Mouse (Mus musculus): Measurements from ENCODE around the gene Pkd1. TPM values are rescaled to one million over a fixed set of nuclear protein-coding genes. Genes with fewer than 3 reads are reported as not detected.
A peak's percentile ranks its signal among the peaks of the same experiment; 100 is the strongest.

The Pkd1 gene
- polyA plus RNA-seq, 1 experiment from 2014 or later: 24.7 TPM

DNA sequence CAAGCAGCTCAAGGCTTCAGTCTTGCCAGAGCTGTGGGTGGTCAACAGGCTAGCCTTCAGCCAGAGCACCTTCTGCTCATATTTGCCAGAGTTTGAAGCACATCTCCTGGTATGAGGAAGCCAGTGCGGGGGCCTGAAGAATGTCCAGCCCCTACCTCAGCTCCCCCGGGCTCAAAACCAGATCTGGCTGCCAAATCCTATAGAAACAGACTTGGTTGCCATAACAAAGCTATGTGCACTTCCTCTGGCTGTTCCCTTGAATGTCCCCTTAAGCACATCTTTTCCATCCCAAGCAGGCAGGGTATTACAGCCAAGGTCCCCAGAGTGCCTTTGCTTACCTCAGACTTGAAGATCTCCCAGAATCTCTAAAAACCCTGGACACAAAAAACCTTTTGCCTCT, 24.9 kb upstream of the Pkd1 start:
- WGBS: 54% methylated on average over 2 of the region's 2 CpGs
- peaks cover 33% of the 10 kb centered on the region for H3K4me1 ChIP-seq
- 0 out of 2 replicates have a peak, but pooled peaks cover 4% of the 10 kb centered on the region for H3K36me3 ChIP-seq
- no peaks in the 10 kb centered on the region for H3K9me3 ChIP-seq
- no peak for ATAC-seq (ENCODE audit: borderline replicate concordance, extremely low read depth, low FRiP score, low TSS enrichment)
- no peaks in the 10 kb centered on the region for H3K27me3 ChIP-seq
- H3K27ac ChIP-seq: no peak overlapping the region
- 0 out of 2 replicates have a peak overlapping the region, but pooled peaks have one; percentile 14 for H3K9ac ChIP-seq
- no peak overlapping the region for H3K4me3 ChIP-seq
- H3K4me2 ChIP-seq: no peak overlapping the region

DNA sequence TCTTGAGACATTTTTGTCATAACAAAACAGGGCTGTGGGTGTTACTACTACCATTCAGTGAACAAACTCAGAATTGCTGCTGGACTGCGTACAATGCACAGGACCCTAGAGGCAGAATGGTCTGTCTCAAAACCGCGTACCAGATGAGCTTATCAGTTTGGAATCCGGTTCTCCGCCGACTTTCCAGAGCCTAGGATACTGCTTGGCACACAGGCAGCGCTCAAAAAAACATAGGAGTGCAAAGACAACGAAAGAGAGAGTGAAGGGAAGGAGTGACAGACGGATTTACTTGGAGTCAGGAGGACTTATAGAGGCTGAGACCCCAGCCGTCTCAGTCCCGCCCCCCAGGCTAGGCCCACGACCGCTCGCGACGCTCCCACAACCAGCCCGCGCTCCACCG, 22.3 kb upstream of the Pkd1 start:
- Histone ChIP-seq H3K9ac (peak overlapping the region; percentile 84), H3K27me3 (no peaks in the 10 kb centered on the region), H3K4me2 (peak overlapping the region; percentile 64), H3K36me3 (peaks cover 6% of the 10 kb centered on the region; the same call in 1 of the 2 replicates), H3K4me3 (peak overlapping the region; percentile 87), H3K27ac (peak overlapping the region; percentile 79), H3K4me1 (peaks cover 46% of the 10 kb centered on the region), H3K9me3 (no peaks in the 10 kb centered on the region)
- WGBS: 0% methylated on average over 19 of the region's 19 CpGs
- peak; percentile 1; the same call in 1 of the 2 replicates for ATAC-seq (ENCODE audit: borderline replicate concordance, extremely low read depth, low FRiP score, low TSS enrichment)

DNA sequence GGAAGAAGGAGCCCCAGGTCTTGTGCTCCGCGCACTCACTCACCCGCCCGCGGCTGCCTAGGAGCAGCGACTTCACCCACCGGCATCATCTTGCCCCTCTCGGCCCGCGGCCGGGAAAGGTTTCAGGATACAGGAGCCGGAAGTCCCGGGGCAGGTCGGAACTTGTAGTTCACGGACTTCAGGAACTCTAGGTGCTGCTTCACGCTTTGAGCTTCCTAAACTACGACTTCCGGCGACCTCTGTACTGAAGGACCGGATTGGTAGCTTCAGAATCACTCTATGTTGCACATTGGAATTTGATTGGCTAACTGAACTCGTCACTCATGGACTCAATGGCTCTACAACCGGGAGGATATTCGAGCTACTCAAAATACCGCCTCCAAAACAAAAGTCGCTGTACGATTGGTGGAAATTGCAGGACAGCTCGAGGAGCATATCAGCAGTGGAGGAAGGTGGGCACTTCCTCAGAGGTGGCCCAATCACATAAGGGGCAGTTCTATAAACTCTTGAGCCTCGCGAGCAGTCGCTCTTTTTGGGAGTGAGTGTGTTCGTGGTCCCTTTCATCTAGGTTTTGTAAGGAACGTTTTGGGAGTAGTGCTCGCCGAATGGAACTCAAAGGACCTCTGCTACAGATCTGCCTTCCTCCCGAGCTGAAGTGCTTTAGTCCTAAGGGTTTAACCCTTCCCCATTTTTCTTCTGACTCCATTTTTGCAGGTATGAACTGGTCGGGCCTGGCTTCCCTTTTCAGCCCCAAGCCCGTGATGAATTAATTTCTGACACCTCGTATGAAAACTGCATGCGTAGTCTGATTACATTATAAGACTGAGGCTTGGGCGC, 21.7 kb upstream of the Pkd1 start, which contains the start of gene Traf7:
Gene Traf7 (minus strand): TSS at position 216 of the 837 bp plus-strand sequence.
- no peaks in the 10 kb centered on the region for H3K9me3 ChIP-seq
- peaks cover 51% of the 10 kb centered on the region for H3K4me1 ChIP-seq
- under 1% methylated on average over 40 of the region's 40 CpGs for WGBS
- peak within 1 kb of the TSS; percentile 64 for H3K4me2 ChIP-seq
- H3K27ac ChIP-seq: peak within 1 kb of the TSS; percentile 79
- ATAC-seq (ENCODE audit: borderline replicate concordance, extremely low read depth, low FRiP score, low TSS enrichment): peak; percentile 97
- peak within 1 kb of the TSS; percentile 87 for H3K4me3 ChIP-seq
- H3K9ac ChIP-seq: peak within 1 kb of the TSS; percentile 84
- H3K36me3 ChIP-seq: peaks cover 6% of the 10 kb centered on the region; the same call in 1 of the 2 replicates
- no peaks in the 10 kb centered on the region for H3K27me3 ChIP-seq

DNA sequence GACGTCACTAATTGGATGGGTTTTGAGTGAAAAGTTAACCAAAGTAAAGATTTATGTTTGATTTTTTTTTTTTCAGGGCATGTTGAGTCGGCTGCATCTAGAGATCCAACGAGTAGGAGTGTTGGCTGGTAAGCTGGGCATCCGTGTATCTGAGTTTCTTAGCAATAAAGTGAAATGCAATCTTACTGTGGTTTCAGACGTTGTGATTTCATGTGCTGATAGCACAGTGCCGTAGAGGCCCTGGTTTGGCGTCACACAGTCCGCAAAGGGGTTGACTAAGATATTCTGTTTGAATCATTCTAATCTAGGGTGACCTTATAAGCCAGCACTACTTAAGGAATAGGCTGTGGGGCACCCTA, 21.1 kb upstream of the Pkd1 start:
- Histone ChIP-seq H3K27ac (peak overlapping the region; percentile 72), H3K36me3 (peaks cover 6% of the 10 kb centered on the region; the same call in 1 of the 2 replicates), H3K4me2 (peak overlapping the region; percentile 63), H3K9ac (peak overlapping the region; percentile 79), H3K9me3 (no peaks in the 10 kb centered on the region), H3K4me3 (peak overlapping the region; percentile 87), H3K4me1 (peaks cover 57% of the 10 kb centered on the region), H3K27me3 (no peaks in the 10 kb centered on the region)
- ATAC-seq (ENCODE audit: borderline replicate concordance, extremely low read depth, low FRiP score, low TSS enrichment): no peak
- WGBS: 0% methylated on average over 8 of the region's 8 CpGs

GRCm38 (mm10) chr17:24529007-24529451, 20.6 kb upstream of the Pkd1 start:
- WGBS: 1% methylated on average over 4 of the region's 4 CpGs
- ATAC-seq (ENCODE audit: borderline replicate concordance, extremely low read depth, low FRiP score, low TSS enrichment): no peak

GRCm38 (mm10) chr17:24529883-24530282, 19.8 kb upstream of the Pkd1 start:
- no peak for ATAC-seq (ENCODE audit: borderline replicate concordance, extremely low read depth, low FRiP score, low TSS enrichment)
- H3K4me1 ChIP-seq: peaks cover 55% of the 10 kb centered on the region

More at GRCm38 (mm10) chr17:24529007-24529451, 20.6 kb upstream of the Pkd1 start:
- Histone ChIP-seq H3K27ac (peak overlapping the region; percentile 72), H3K9me3 (no peaks in the 10 kb centered on the region), H3K9ac (peak overlapping the region; percentile 79), H3K4me2 (peak overlapping the region; percentile 63), H3K4me3 (peak overlapping the region; percentile 87), H3K27me3 (no peaks in the 10 kb centered on the region), H3K4me1 (peaks cover 57% of the 10 kb centered on the region), H3K36me3 (peaks cover 6% of the 10 kb centered on the region; the same call in 1 of the 2 replicates)

DNA sequence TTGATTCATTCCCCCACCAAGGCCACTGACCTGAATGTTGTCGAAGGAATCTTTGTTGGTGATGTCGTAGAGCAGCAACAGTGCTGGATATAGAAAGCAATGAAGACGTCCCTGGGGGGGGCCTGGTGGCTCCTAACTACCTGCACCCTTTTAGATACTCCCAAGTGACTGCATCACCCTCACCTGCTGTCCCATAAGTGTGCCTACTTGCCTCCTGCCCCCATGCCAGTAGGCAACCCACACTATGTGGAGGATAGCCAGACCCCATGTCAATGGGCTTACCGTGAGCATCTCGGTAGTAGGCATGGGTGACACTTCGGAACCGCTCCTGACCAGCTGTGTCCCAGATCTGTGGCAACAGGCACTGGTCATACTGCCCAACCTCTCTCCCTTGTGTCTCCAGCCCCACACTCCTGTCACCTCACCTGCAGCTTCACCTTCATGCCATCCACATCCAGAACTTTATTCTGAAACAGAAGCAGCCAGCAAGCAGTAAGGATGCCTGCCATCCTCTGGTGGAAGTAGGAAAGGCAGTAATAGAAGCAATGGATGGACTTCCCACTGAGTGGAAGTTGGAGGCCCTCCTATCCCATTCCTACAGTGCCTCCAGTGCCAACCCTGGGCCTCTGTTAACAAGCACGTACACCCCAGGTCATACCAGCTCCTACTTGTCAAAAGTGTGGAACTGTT, 19.1 kb upstream of the Pkd1 start:
- no peaks in the 10 kb centered on the region for H3K27me3 ChIP-seq
- H3K9ac ChIP-seq: peak overlapping the region; percentile 79
- peak overlapping the region; percentile 72; the same call in 1 of the 2 replicates for H3K27ac ChIP-seq
- no peak for ATAC-seq (ENCODE audit: borderline replicate concordance, extremely low read depth, low FRiP score, low TSS enrichment)
- H3K4me2 ChIP-seq: peak overlapping the region; percentile 63
- H3K4me3 ChIP-seq: no peak overlapping the region; the same call in 1 of the 2 replicates
- H3K4me1 ChIP-seq: peaks cover 49% of the 10 kb centered on the region
- no peaks in the 10 kb centered on the region for H3K9me3 ChIP-seq
- peaks cover 6% of the 10 kb centered on the region; the same call in 1 of the 2 replicates for H3K36me3 ChIP-seq
- 33% methylated on average over 8 of the region's 8 CpGs for WGBS

More at GRCm38 (mm10) chr17:24529883-24530282, 19.8 kb upstream of the Pkd1 start:
- H3K36me3 ChIP-seq: peaks cover 6% of the 10 kb centered on the region; the same call in 1 of the 2 replicates
- peak overlapping the region; percentile 72 for H3K27ac ChIP-seq
- 12% methylated on average over 5 of the region's 5 CpGs for WGBS
- H3K27me3 ChIP-seq: no peaks in the 10 kb centered on the region
- H3K9me3 ChIP-seq: no peaks in the 10 kb centered on the region
- H3K4me3 ChIP-seq: peak overlapping the region; percentile 87
- H3K9ac ChIP-seq: peak overlapping the region; percentile 79
- peak overlapping the region; percentile 63 for H3K4me2 ChIP-seq

- Histone ChIP-seq H3K27me3 (no peaks in the 10 kb centered on the region), H3K27ac (no peak overlapping the region), H3K9me3 (no peaks in the 10 kb centered on the region), H3K9ac (peak overlapping the region; percentile 79; the same call in 1 of the 2 replicates), H3K36me3 (peaks cover 6% of the 10 kb centered on the region; the same call in 1 of the 2 replicates), H3K4me3 (no peak overlapping the region), H3K4me2 (no peak overlapping the region), H3K4me1 (peaks cover 43% of the 10 kb centered on the region)
- WGBS: 63% methylated on average over 3 of the region's 3 CpGs
- no peak for ATAC-seq (ENCODE audit: borderline replicate concordance, extremely low read depth, low FRiP score, low TSS enrichment)
Measured at GRCm38 (mm10) chr17:24531064-24531463, 18.6 kb upstream of the Pkd1 start.

- WGBS: 76% methylated on average over 7 of the region's 7 CpGs
- no peak overlapping the region for H3K4me2 ChIP-seq
- ATAC-seq (ENCODE audit: borderline replicate concordance, extremely low read depth, low FRiP score, low TSS enrichment): no peak
- H3K4me3 ChIP-seq: no peak overlapping the region
- H3K9ac ChIP-seq: no peak overlapping the region
- peaks cover 34% of the 10 kb centered on the region for H3K4me1 ChIP-seq
- peaks cover 6% of the 10 kb centered on the region; the same call in 1 of the 2 replicates for H3K36me3 ChIP-seq
- H3K9me3 ChIP-seq: no peaks in the 10 kb centered on the region
- H3K27ac ChIP-seq: no peak overlapping the region
- H3K27me3 ChIP-seq: no peaks in the 10 kb centered on the region
Measured at GRCm38 (mm10) chr17:24532045-24532444, 17.6 kb upstream of the Pkd1 start.

DNA sequence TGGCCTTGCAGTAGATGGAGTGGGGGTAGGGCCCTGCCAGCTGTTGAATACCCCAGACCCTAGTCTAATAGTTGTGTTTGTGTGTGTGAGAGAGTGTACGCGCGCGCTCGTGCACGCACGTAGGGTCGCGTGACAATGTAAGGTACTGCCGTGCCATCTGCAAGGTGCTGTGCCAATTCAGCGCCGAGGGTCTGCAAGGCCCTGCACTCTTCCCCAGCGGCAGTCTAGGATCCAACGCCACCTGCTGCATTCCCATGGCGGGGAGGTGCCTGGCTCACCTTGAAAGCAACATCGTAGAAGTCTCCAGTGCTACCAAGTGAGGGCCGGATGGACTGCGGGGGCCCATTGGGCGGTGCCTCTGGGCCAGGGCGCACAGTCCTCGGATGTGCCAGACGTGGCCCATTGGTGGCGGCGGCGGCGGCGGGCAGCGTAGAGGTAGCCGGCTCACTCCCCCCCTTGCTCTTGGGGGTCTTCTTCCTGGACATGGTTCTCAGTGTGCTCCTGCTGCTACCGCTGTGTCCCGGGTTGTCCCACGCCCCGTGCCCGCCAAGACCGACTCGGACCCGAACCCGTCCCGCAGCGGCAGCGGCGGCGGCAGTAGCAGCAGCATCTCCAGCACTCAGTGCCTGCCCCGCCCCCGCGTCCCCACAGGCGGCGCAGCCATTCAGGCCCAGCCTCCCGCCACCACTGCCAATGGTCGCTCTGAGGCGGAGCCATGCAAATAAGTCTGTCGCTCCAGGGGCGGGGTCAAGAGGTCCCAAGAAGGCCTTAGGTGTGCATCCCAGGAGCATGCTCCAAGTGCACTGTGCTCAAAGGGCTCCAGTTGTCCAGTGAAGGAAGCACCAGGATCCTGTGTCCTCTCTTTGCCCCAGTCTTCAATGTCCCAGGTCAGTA, 16.3 kb upstream of the Pkd1 start:
- peak; percentile 52; the same call in 1 of the 2 replicates for ATAC-seq (ENCODE audit: borderline replicate concordance, extremely low read depth, low FRiP score, low TSS enrichment)
- H3K27me3 ChIP-seq: no peaks in the 10 kb centered on the region
- H3K27ac ChIP-seq: no peak overlapping the region
- 0 out of 2 replicates have a peak overlapping the region, but pooled peaks have one; percentile 22 for H3K9ac ChIP-seq
- H3K9me3 ChIP-seq: no peaks in the 10 kb centered on the region
- H3K4me3 ChIP-seq: peak overlapping the region; percentile 33
- peaks cover 6% of the 10 kb centered on the region; the same call in 1 of the 2 replicates for H3K36me3 ChIP-seq
- WGBS: 9% methylated on average over 53 of the region's 53 CpGs
- H3K4me1 ChIP-seq: peaks cover 38% of the 10 kb centered on the region
- peak overlapping the region; percentile 74 for H3K4me2 ChIP-seq
